Mouse (Mus musculus): Measurements from ENCODE around the gene Ndufc1.

- no peak for TF ChIP-seq CTCF (IDR thresholded peaks at IDR 0.05; ENCODE audit: extremely low read depth, insufficient read length, insufficient replicate concordance, low read depth, low read length)
- no peak for TF ChIP-seq POLR2A (IDR thresholded peaks at IDR 0.05; ENCODE audit: low read depth, low read length)
Observed at GRCm38 (mm10) chr3:51394881-51395280, 13.9 kb downstream of the Ndufc1 start.

Measured in small intestine, adult 2 months (tissue).